Mouse (Mus musculus): ENCODE measurements at regions not wholly inside any gene's neighbourhood (a gene's known extent, or its start where the extent isn't known, plus 50 kb on each side); places are given as distances from the start of the nearest gene placed in this dataset.
A peak's percentile ranks its signal among the peaks of the same experiment; 100 is the strongest.

DNA sequence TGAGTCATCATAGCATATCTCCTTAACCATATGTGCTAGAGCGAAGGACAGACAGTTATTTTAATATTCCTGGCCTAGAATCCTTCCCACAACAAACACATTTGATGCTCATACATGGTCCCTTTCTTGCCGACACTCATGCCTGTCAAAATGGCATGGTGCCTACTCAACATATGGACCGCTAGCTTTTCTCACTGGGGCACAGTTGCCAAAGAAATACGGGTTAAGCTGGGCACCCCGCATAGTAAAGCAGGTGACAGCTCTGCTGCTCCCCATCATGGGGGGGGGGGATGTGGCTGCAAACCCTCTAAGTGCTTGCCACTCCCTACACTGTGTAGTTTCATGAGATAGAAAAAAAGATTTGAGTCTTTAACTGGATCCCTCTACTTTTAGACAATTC is 90.7 kb upstream of the Galnt5 start:
- peak; percentile 53 to 70 for DNase-seq (ENCODE audit: low spot score in 2 of 2)

GRCm38 (mm10) chr2:57909706-57910105 is 88.0 kb upstream of the Galnt5 start:
- peak in 1 of 2 experiments; percentile 31 for DNase-seq (ENCODE audit: low spot score in 2 of 2)

DNA sequence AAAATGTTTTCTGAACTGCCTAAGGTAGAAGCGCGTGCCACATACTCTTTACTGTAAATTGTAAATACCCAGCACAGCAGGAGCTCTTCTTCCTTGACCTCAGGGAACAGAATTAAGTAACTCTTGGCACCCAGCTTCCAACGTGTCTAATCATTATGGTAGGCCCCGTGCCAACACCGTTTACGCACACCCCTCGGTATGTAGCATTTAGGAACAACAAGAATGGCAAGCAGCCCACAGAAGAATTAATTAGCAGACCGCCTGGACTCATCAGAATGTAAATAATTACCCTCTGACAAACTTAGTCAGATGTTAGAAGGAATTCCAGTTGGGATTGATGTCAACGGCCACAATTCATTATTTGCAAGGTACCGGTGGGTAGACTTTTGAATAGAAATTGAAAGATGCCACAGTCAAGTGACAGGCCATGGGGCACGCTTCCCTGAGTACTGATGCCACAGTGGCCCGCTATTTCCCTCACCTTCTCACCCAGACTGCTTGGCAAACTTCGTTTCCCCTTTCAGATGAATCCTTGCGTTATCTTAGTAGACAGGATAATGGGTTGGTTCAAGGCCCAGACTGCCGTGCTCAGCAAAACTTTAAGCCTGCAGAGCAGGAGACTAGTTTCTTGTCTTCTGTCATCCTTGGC is 81.2 kb upstream of the Galnt5 start:
- DNase-seq (ENCODE audit: low spot score in 2 of 2) = no peak

- DNase-seq (ENCODE audit: low spot score in 2 of 2) = no peak
Measured at GRCm38 (mm10) chr2:57917721-57918120, 80.0 kb upstream of the Galnt5 start.

- peak; percentile 56 to 71 for DNase-seq (ENCODE audit: low spot score in 2 of 2)
Measured at GRCm38 (mm10) chr2:57919102-57919731, 78.5 kb upstream of the Galnt5 start.

- no peak for DNase-seq (ENCODE audit: low spot score in 2 of 2)
Measured at GRCm38 (mm10) chr2:57934062-57934822, 63.4 kb upstream of the Galnt5 start.

All from right cerebral cortex, postnatal 10 days (tissue).